Mouse (Mus musculus): Measurements from ENCODE around the gene Edf1.

- peak; percentile 66 for TF ChIP-seq CTCF (IDR thresholded peaks at IDR 0.05)
- TF ChIP-seq EP300 (IDR thresholded peaks at IDR 0.05; ENCODE audit: insufficient read depth, low read depth, low read length), result no peak
- TF ChIP-seq POLR2A (IDR thresholded peaks at IDR 0.05; ENCODE audit: insufficient read depth, low read depth, low read length), result no peak
These were observed 47.7 kb upstream of the Edf1 start for GRCm38 (mm10) chr2:25509912-25510311.
